Mouse (Mus musculus) lung, postnatal 0 days (tissue): ENCODE measurements around the gene Olfr1417.

Experiments
- CTCF ChIP-seq: IDR thresholded peaks from 2 replicates; pipeline ENCODE4 v1.5.1; 2016; ENCODE audit warnings: antibody characterized with exemption, mild to moderate bottlenecking
- EP300 ChIP-seq: IDR thresholded peaks from 2 replicates; pipeline ENCODE4 v1.6.1; 2016; ENCODE audit warnings: antibody characterized with exemption, mild to moderate bottlenecking, control low read depth

DNA sequence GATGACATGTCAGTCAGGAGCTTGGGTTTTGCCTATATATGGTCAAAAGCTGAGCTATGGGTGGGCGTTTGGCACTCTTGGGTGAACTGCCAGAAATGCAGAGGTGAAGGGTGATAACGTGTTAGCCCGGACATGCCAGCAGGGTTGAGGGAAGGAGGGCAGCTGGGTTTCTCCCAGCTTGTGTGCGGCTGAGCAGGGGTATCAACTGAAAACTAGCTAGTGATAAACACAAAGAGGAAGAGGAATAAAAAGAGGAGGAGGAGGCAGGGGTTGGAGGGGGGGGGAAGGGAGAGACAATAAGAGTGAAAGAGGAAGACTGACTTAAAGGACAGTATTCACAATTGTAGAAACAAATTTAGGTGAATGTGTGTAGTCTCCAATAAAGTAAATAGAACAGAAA lies 13.6 kb upstream of the Olfr1417 start:
- no peak for TF ChIP-seq CTCF
- TF ChIP-seq EP300, result no peak
